In the genomic region with DNA sequence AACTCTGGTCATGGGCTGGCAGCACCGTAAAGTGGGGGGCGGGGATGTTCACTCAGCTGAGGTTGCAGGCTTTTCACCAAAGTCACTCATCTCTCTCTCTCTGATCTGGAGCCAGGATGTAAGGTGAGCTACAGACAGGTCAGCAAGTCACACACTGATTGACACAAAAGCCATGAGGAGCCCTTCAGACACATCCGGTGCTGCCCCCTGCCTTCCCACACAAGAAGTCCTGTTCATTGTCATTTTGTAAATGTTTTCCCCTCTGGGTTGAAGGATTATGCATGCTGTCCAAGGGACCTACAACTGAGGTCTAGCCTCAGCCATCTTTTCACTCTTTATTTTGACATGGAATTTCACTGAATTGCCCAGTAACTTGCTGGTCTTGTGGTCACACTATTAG, we compare ENCODE assay signal across 13 mouse cellular contexts. TPM values are rescaled to one million over a fixed set of nuclear protein-coding genes. Genes with fewer than 3 reads are reported as not detected.
DNase-seq lines count a peak whose midpoint lies in the region; ATAC-seq and TF ChIP-seq lines count a peak whose summit lies in the region.
"Had no signal": no experiment of that assay in that cellular context is flagged by ENCODE, and none has a peak within 500 bp of the region (broad histone marks: within the 10 kb centered on the region; RNA-seq: fewer than 3 reads in every experiment).

No protein-coding gene starts in this region.

- no peak for DNase-seq in forebrain, postnatal 0 days
- no peak for DNase-seq in forebrain, embryonic 14.5 days (ENCODE audit: low spot score)
- no peak for DNase-seq in kidney, adult 9 months
- no peak for DNase-seq in midbrain, postnatal 0 days (ENCODE audit: low spot score)
- DNase-seq in midbrain, embryonic 14.5 days, result no peak
- DNase-seq in frontal cortex, postnatal 10 days (ENCODE audit: low spot score in 2 of 2), result no peak
- DNase-seq in MN1 (ENCODE audit: low spot score), result no peak
- DNase-seq: liver; lung, postnatal 4 days had no signal

- TF ChIP-seq CTCF in forebrain, postnatal 0 days (IDR thresholded peaks at IDR 0.05; ENCODE audit: low read depth), result peak; percentile 49
- TF ChIP-seq CTCF in midbrain, postnatal 0 days (IDR thresholded peaks at IDR 0.05), result peak; percentile 62

- H3K4me2 ChIP-seq in forebrain, postnatal 0 days (ENCODE audit: low read depth), result no peak overlapping the region
- H3K4me2 ChIP-seq in forebrain, embryonic 14.5 days (ENCODE audit: low read length), result no peak overlapping the region
- no peak overlapping the region for H3K4me2 ChIP-seq in kidney, embryonic 16.5 days (replicated peaks; ENCODE audit: low read depth, low read length)
- no peak overlapping the region for H3K4me2 ChIP-seq in midbrain, postnatal 0 days (ENCODE audit: low read depth, low read length, poor library complexity, severe bottlenecking)
- H3K4me2 ChIP-seq in midbrain, embryonic 14.5 days (ENCODE audit: low read length), result no peak overlapping the region
- H3K4me2 ChIP-seq: neural tube, embryonic 13.5 days had no signal

- no peaks in the 10 kb centered on the region for H3K36me3 ChIP-seq in forebrain, postnatal 0 days (ENCODE audit: insufficient read depth)
- no peaks in the 10 kb centered on the region for H3K36me3 ChIP-seq in forebrain, embryonic 14.5 days (ENCODE audit: control insufficient read depth, insufficient read depth, low read length)
- no peaks in the 10 kb centered on the region for H3K36me3 ChIP-seq in kidney, embryonic 16.5 days (ENCODE audit: insufficient read depth, low read length)
- no peaks in the 10 kb centered on the region for H3K36me3 ChIP-seq in midbrain, postnatal 0 days (ENCODE audit: insufficient read depth, low read length)
- H3K36me3 ChIP-seq in midbrain, embryonic 14.5 days (ENCODE audit: control insufficient read depth, insufficient read depth, low read length), result no peaks in the 10 kb centered on the region
- H3K36me3 ChIP-seq: neural tube, embryonic 13.5 days had no signal

- 55% methylated on average over 3 of the region's 3 CpGs for WGBS in forebrain, postnatal 0 days
- 56% methylated on average over 3 of the region's 3 CpGs for WGBS in forebrain, embryonic 14.5 days
- WGBS in kidney, embryonic 16.5 days, result 35% methylated on average over 3 of the region's 3 CpGs
- WGBS in midbrain, postnatal 0 days, result 44% methylated on average over 3 of the region's 3 CpGs
- 34% methylated on average over 3 of the region's 3 CpGs for WGBS in midbrain, embryonic 14.5 days

- H3K9ac ChIP-seq in forebrain, postnatal 0 days, result no peak overlapping the region
- no peak overlapping the region for H3K9ac ChIP-seq in forebrain, embryonic 14.5 days (ENCODE audit: low read length)
- no peak overlapping the region for H3K9ac ChIP-seq in kidney, embryonic 16.5 days (replicated peaks; ENCODE audit: low read length)
- H3K9ac ChIP-seq in midbrain, postnatal 0 days (replicated peaks; ENCODE audit: low read length, poor library complexity, severe bottlenecking), result no peak overlapping the region
- no peak overlapping the region for H3K9ac ChIP-seq in midbrain, embryonic 14.5 days (replicated peaks; ENCODE audit: low read length)
- H3K9ac ChIP-seq: neural tube, embryonic 13.5 days had no signal

- no peak overlapping the region for H3K27ac ChIP-seq in forebrain, postnatal 0 days (ENCODE audit: low read depth, low read length)
- no peak overlapping the region for H3K27ac ChIP-seq in forebrain, embryonic 14.5 days (ENCODE audit: low read depth, low read length)
- H3K27ac ChIP-seq in kidney, embryonic 16.5 days (ENCODE audit: low read length), result no peak overlapping the region
- no peak overlapping the region for H3K27ac ChIP-seq in midbrain, postnatal 0 days (ENCODE audit: low read depth, low read length)
- H3K27ac ChIP-seq in midbrain, embryonic 14.5 days (replicated peaks; ENCODE audit: low read depth, low read length), result no peak overlapping the region
- H3K27ac ChIP-seq: neural tube, embryonic 13.5 days had no signal

- H3K4me1 ChIP-seq in forebrain, postnatal 0 days (ENCODE audit: insufficient read depth), result peaks cover 8% of the 10 kb centered on the region
- peaks cover 16% of the 10 kb centered on the region for H3K4me1 ChIP-seq in forebrain, embryonic 14.5 days (ENCODE audit: control insufficient read depth, insufficient read depth, low read length)
- H3K4me1 ChIP-seq in kidney, embryonic 16.5 days (ENCODE audit: insufficient read depth, low read length), result peaks cover 3% of the 10 kb centered on the region
- H3K4me1 ChIP-seq in midbrain, postnatal 0 days (ENCODE audit: insufficient read depth, low read length), result peaks cover under 1% of the 10 kb centered on the region; the same call in 1 of the 2 replicates
- peaks cover under 1% of the 10 kb centered on the region; the same call in 1 of the 2 replicates for H3K4me1 ChIP-seq in midbrain, embryonic 14.5 days (ENCODE audit: control insufficient read depth, insufficient read depth, low read length)

- ATAC-seq in forebrain, postnatal 0 days, result no peak
- ATAC-seq in forebrain, embryonic 14.5 days, result no peak
- 0 out of 2 replicates have a peak, but pooled peaks have one; percentile 17 for ATAC-seq in kidney, embryonic 16.5 days (ENCODE audit: low FRiP score, low TSS enrichment)
- ATAC-seq in midbrain, postnatal 0 days (ENCODE audit: low FRiP score), result no peak
- no peak for ATAC-seq in midbrain, embryonic 14.5 days (ENCODE audit: low FRiP score, low TSS enrichment)
- ATAC-seq: midbrain, embryonic 16.5 days had no signal

- no peaks in the 10 kb centered on the region for H3K9me3 ChIP-seq in forebrain, postnatal 0 days (ENCODE audit: low read length)
- H3K9me3 ChIP-seq in forebrain, embryonic 14.5 days (replicated peaks; ENCODE audit: control insufficient read depth, low read length), result no peaks in the 10 kb centered on the region
- H3K9me3 ChIP-seq in kidney, embryonic 16.5 days (ENCODE audit: low read length), result no peaks in the 10 kb centered on the region
- no peaks in the 10 kb centered on the region for H3K9me3 ChIP-seq in midbrain, postnatal 0 days (ENCODE audit: low read length)
- H3K9me3 ChIP-seq in midbrain, embryonic 14.5 days (ENCODE audit: control insufficient read depth, low read length), result no peaks in the 10 kb centered on the region
- H3K9me3 ChIP-seq: neural tube, embryonic 13.5 days had no signal

- no peaks in the 10 kb centered on the region for H3K27me3 ChIP-seq in forebrain, postnatal 0 days (ENCODE audit: insufficient read depth, low read length)
- no peaks in the 10 kb centered on the region for H3K27me3 ChIP-seq in forebrain, embryonic 14.5 days (replicated peaks; ENCODE audit: control insufficient read depth, insufficient read depth, low read length)
- no peaks in the 10 kb centered on the region for H3K27me3 ChIP-seq in kidney, embryonic 16.5 days (ENCODE audit: insufficient read depth, low read length)
- no peaks in the 10 kb centered on the region for H3K27me3 ChIP-seq in midbrain, postnatal 0 days (ENCODE audit: insufficient read depth, low read length)
- no peaks in the 10 kb centered on the region for H3K27me3 ChIP-seq in midbrain, embryonic 14.5 days (ENCODE audit: control insufficient read depth, insufficient read depth, low read length)
- H3K27me3 ChIP-seq: neural tube, embryonic 13.5 days had no signal

- no peak overlapping the region for H3K4me3 ChIP-seq in forebrain, postnatal 0 days (ENCODE audit: low read depth, low read length)
- no peak overlapping the region for H3K4me3 ChIP-seq in forebrain, embryonic 14.5 days (ENCODE audit: low read depth, low read length)
- H3K4me3 ChIP-seq in kidney, embryonic 16.5 days (ENCODE audit: low read length), result no peak overlapping the region
- H3K4me3 ChIP-seq in midbrain, postnatal 0 days (ENCODE audit: low read depth, low read length), result no peak overlapping the region
- H3K4me3 ChIP-seq in midbrain, embryonic 14.5 days (replicated peaks; ENCODE audit: low read depth, low read length), result no peak overlapping the region
- H3K4me3 ChIP-seq: erythroblast, embryonic 14.5 days; neural tube, embryonic 13.5 days had no signal

RNA-seq across cellular contexts. Expression of a gene that starts 49.0 kb away (rescaled TPM):
- total RNA-seq in forebrain, postnatal 0 days (2014; rRNA removed), result 3,364 and 4,241 TPM in 2 replicates
- 2,287 and 2,372 TPM in 2 replicates for polyA plus RNA-seq in forebrain, postnatal 0 days (2015; fragmentation: Nextera tagmentation; extraction: Ambion mirVana)
- 3,062 and 3,353 TPM in 2 replicates for polyA plus RNA-seq in forebrain, embryonic 14.5 days (2014; fragmentation: Nextera tagmentation; extraction: Ambion mirVana)
- 2,859 and 3,187 TPM in 2 replicates for polyA plus RNA-seq in kidney, embryonic 16.5 days (2015; fragmentation: Nextera tagmentation; extraction: Ambion mirVana)
- total RNA-seq in midbrain, postnatal 0 days (2014; rRNA removed), result 3,665 and 4,346 TPM in 2 replicates
- 2,467 and 2,499 TPM in 2 replicates for polyA plus RNA-seq in midbrain, postnatal 0 days (2015; fragmentation: Nextera tagmentation; extraction: Ambion mirVana)
- 2,437 and 3,041 TPM in 2 replicates for polyA plus RNA-seq in midbrain, embryonic 14.5 days (2014; fragmentation: Nextera tagmentation; extraction: Ambion mirVana)
